Mouse (Mus musculus): Measurements from ENCODE around the gene Plek. TPM values are rescaled to one million over a fixed set of nuclear protein-coding genes. Genes with fewer than 3 reads are reported as not detected.

Gene Plek
- polyA plus RNA-seq, 1 experiment from 2014 or later, result 4.9 TPM

DNA sequence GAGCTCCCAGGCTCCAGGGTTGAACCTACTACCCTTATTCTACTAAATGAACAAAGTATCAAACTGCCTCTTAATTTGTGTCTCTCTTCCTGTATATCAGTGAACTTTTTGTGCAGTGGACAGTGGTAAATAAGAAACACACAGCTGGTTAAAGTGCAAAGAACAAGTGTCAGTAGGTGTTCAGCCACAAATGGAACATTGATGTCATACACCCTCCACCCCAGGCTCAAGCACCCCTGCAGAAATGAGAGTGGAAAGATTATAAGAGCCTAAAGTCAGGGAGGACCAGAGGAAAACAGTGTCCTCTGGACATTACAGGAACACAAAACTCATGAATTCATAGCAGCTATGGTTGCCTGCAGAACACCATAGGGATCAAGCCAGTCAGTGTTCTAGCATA, 55.4 kb downstream of the Plek start:
- Histone ChIP-seq H3K27me3 (no peaks in the 10 kb centered on the region), H3K4me3 (no peak overlapping the region), H3K9me3 (replicated peaks) (no peaks in the 10 kb centered on the region), H3K4me2 (replicated peaks) (no peak overlapping the region), H3K4me1 (no peaks in the 10 kb centered on the region), H3K9ac (no peak overlapping the region), H3K36me3 (no peaks in the 10 kb centered on the region), H3K27ac (no peak overlapping the region)
- no peak for ATAC-seq (ENCODE audit: low FRiP score)

DNA sequence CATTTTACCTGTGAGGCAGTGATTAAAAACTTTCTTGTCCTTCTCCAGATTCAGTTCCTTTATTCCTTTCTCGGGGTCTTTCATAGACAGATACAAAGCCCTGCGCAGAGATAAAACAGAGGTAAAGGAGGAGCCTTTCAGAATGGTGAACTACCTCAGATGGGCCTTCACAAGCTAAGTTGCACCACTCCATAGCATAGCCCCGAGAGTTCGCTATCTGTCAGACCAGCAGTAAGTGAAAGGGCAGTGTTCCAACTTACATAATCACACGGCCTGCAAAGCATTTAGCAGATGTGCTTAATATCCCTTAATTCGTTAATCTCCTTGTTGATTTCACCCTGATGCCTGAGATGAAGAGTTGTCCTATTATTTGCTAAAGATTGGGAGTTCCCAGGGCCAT, 59.3 kb downstream of the Plek start:
- ATAC-seq (ENCODE audit: low FRiP score), result no peak
- Histone ChIP-seq H3K4me2 (replicated peaks) (no peak overlapping the region), H3K9ac (no peak overlapping the region), H3K36me3 (no peaks in the 10 kb centered on the region), H3K4me1 (no peaks in the 10 kb centered on the region), H3K9me3 (replicated peaks) (no peaks in the 10 kb centered on the region), H3K27ac (no peak overlapping the region), H3K27me3 (no peaks in the 10 kb centered on the region), H3K4me3 (no peak overlapping the region)
- 89% methylated on average over 6 of the region's 6 CpGs for WGBS

DNA sequence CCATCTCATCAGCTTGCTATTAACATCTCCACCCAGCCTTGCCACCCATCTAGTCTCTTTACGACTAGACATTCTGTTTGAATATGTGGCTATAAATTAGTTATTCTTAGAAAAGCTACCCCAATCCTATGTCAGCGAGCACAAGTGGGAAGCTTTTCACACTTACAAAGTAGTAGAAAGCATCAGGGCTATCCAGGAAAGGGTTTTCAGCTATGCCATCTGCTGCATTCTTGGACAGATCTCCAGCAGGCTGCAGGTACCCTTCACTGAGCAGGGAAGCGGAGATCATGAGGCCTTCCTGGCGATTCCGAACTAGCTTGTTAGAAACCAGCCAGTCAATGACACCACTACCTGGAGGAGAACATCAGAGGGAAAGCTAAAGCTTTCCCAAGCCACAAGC, 62.3 kb downstream of the Plek start:
- no peaks in the 10 kb centered on the region for H3K27me3 ChIP-seq
- H3K4me2 ChIP-seq (replicated peaks), result no peak overlapping the region
- no peaks in the 10 kb centered on the region for H3K36me3 ChIP-seq
- ATAC-seq (ENCODE audit: low FRiP score), result no peak
- no peak overlapping the region for H3K4me3 ChIP-seq
- no peak overlapping the region for H3K27ac ChIP-seq
- H3K9ac ChIP-seq, result no peak overlapping the region
- 89% methylated on average over 5 of the region's 5 CpGs for WGBS
- H3K4me1 ChIP-seq, result no peaks in the 10 kb centered on the region
- no peaks in the 10 kb centered on the region for H3K9me3 ChIP-seq (replicated peaks)

DNA sequence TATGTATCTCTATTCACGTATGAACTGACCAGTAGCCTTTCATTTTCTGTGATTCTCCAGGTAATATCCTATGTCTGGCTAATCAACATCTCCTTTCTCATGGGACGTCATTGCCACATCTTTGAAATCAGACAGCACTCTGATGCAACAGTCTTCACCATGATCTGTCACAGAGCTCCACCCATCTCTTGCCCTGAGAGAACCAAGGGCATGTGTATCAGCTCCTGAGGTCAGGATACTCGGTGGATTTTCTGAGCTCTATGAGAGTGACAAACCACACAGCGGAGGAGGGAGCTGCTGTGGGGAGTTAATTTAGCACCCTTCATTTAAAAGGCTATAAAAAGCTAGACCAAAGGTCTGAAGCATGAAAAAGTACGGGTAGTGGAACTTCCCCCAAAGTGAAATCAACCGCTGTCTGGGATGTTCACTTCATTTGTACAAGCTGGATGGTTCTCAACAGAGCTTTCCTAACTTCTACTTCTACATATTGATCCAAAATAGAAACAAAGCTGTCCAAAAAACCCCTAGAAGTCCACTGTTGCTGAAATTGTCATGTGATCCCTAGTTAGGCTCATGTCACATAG, 64.3 kb downstream of the Plek start:
- no peak overlapping the region for H3K4me2 ChIP-seq (replicated peaks)

DNA sequence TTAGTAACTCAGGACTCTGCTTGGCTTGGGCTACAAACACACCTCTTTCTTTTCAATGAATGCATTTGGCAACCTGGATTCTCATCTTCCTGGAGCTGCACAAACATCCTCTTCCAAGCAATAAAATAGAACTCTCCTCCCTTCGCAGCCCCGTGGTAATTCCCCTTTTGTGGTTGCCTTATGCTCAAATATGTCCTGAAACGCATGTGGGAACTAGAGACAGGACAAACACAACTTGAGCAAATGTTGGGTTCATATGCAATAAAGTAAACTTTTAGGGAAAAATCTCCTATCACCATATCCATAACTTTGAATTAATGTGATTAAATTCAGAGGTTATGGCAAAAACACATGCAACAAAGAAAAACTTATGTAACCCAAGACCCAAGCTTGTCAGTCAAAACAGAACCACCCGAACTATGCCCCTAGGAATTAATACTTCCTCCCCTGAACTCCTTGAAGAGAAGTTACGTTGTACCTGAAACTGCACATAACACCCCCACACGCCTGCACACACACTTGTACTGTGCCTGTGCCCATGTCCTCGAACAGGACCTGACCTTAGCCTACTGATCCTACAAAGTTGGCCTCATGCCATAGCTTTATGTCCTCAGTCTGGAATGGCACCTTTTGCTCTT, 65.5 kb downstream of the Plek start:
- Histone ChIP-seq H3K9ac (no peak overlapping the region), H3K36me3 (no peaks in the 10 kb centered on the region), H3K4me3 (no peak overlapping the region), H3K9me3 (replicated peaks) (no peaks in the 10 kb centered on the region), H3K27me3 (no peaks in the 10 kb centered on the region), H3K4me2 (replicated peaks) (no peak overlapping the region), H3K27ac (no peak overlapping the region), H3K4me1 (no peaks in the 10 kb centered on the region)
- 89% methylated on average over 7 of the region's 7 CpGs for WGBS
- ATAC-seq (ENCODE audit: low FRiP score), result no peak

More for the DNA sequence above, 64.3 kb downstream of the Plek start:
- Histone ChIP-seq H3K9ac (no peak overlapping the region), H3K36me3 (no peaks in the 10 kb centered on the region), H3K27me3 (no peaks in the 10 kb centered on the region), H3K27ac (no peak overlapping the region), H3K9me3 (replicated peaks) (no peaks in the 10 kb centered on the region), H3K4me1 (no peaks in the 10 kb centered on the region), H3K4me3 (no peak overlapping the region)
- no peak for ATAC-seq (ENCODE audit: low FRiP score)
- WGBS, result 87% methylated on average over 6 of the region's 6 CpGs

DNA sequence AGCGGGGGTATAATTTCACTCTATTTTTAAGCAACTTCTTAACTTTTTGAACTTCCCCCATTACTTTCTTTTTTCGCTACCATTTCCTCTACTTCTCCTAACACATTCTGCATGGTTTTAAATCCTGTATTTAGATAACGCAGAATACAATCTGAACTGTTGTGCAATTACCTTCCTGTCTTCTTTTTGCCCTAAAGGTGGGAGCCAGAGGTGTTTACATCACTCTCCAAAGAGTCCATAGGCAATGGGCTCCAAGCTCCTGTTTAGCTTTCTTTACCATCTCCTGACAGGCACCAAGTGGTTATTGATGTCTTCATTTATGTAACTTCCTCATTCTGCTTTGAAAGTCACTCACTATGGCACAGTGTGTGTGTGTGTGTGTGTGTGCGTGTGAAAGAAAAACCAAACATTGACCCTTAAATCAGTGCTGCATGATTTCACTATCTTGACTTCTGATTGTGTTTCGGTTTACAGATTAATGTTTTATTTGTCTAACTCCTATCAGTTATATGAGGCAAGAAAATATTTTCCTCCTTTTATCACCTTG, 73.9 kb downstream of the Plek start:
- H3K36me3 ChIP-seq, result no peaks in the 10 kb centered on the region
- H3K27me3 ChIP-seq, result no peaks in the 10 kb centered on the region
- no peak overlapping the region for H3K4me3 ChIP-seq
- WGBS, result 89% methylated on average over 5 of the region's 5 CpGs
- no peak for ATAC-seq (ENCODE audit: low FRiP score)
- H3K9me3 ChIP-seq (replicated peaks), result no peaks in the 10 kb centered on the region
- H3K9ac ChIP-seq, result no peak overlapping the region
- H3K4me2 ChIP-seq (replicated peaks), result no peak overlapping the region
- no peaks in the 10 kb centered on the region for H3K4me1 ChIP-seq
- H3K27ac ChIP-seq, result no peak overlapping the region

DNA sequence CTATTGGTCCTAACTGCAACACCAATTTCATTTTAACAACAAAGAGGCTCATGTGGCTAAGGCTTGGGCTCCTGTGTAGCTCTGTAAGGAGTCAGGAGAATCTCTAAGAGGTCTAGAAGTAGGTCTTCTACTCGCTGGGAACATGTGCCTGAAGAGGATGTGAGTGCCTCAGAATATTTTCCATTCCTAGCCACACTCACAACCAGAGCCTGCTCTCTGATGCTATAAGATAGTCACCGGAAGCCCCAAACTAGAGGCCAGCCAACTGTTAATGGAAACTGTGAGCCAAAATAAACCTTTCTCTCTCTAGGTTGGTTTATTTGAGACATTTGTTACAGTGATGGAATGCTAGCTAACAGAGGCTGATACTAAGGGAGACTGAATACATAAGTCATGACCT, 74.6 kb downstream of the Plek start:
- no peak for ATAC-seq (ENCODE audit: low FRiP score)
- Histone ChIP-seq H3K4me3 (no peak overlapping the region), H3K36me3 (no peaks in the 10 kb centered on the region), H3K27ac (no peak overlapping the region), H3K4me1 (no peaks in the 10 kb centered on the region), H3K27me3 (no peaks in the 10 kb centered on the region), H3K4me2 (replicated peaks) (no peak overlapping the region), H3K9ac (no peak overlapping the region), H3K9me3 (replicated peaks) (no peaks in the 10 kb centered on the region)
- 81% methylated on average over 2 of the region's 2 CpGs for WGBS

DNA sequence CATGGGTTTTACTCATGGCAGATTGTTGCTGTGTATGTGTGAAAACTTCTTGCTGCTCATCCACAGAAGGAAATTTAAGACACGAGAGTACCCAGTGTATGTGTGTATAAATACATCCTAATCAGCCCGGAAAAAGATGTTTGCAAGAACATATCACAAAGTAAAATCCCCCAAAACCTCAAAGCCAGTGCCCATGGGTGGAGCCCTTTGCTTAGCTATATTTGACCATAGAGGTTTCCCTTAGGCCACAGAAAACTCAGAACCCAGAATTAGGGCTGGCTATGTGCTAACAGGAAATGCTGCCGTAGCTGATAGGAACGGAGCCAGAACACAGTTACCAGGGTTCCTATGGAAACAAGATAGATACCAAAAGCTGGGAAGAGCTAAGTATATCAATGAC, 75.2 kb downstream of the Plek start:
- no peaks in the 10 kb centered on the region for H3K36me3 ChIP-seq
- no peak overlapping the region for H3K4me2 ChIP-seq (replicated peaks)
- no peaks in the 10 kb centered on the region for H3K9me3 ChIP-seq (replicated peaks)
- no peak overlapping the region for H3K27ac ChIP-seq
- WGBS, result 90% methylated on average over 4 of the region's 4 CpGs
- no peak for ATAC-seq (ENCODE audit: low FRiP score)
- H3K4me1 ChIP-seq, result no peaks in the 10 kb centered on the region
- H3K27me3 ChIP-seq, result no peaks in the 10 kb centered on the region
- no peak overlapping the region for H3K9ac ChIP-seq
- H3K4me3 ChIP-seq, result no peak overlapping the region

DNA sequence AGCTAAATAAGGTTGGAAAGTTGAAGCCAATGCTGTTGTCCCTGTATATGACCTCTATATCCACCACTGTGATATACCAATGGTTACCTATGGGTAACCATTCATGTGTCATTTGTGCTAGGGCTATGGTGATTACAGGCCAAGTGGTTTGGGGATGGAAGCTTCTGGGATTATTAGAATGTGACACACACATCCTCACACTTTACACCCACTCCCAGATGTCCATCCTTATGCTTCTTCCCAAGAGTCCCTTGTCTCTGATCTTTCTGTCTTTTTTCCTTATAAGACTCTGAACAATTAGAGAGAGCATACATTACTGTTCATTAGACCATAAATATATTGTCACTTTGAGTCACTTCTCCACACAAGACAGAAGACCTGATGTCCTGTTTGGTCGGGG, 79.1 kb downstream of the Plek start:
- H3K4me1 ChIP-seq, result no peaks in the 10 kb centered on the region
- WGBS, result 81% methylated on average over 1 of the region's 1 CpGs
- ATAC-seq (ENCODE audit: low FRiP score), result no peak
- H3K4me3 ChIP-seq, result no peak overlapping the region
- H3K4me2 ChIP-seq (replicated peaks), result no peak overlapping the region
- H3K9ac ChIP-seq, result no peak overlapping the region
- no peak overlapping the region for H3K27ac ChIP-seq
- no peaks in the 10 kb centered on the region for H3K27me3 ChIP-seq
- no peaks in the 10 kb centered on the region for H3K36me3 ChIP-seq
- no peaks in the 10 kb centered on the region for H3K9me3 ChIP-seq (replicated peaks)

DNA sequence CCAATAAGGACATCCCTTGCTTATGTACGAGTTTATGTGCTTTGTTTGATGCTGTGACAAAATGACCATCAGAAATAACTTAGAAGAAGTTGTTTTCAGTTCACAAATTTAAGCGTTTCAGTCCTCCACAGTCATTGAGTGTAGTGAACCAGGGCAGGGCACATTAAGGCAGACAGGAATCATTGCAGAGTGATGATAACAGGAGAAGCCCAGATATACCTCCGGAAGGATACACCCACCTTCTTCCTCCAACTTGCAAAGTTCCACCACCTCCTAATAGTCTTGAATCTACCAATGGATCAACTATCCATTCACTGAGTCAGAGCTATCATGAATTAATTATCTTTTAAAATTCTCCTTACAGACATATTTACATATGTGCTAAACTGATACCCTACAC, 80.2 kb downstream of the Plek start:
- 88% methylated on average over 3 of the region's 3 CpGs for WGBS

DNA sequence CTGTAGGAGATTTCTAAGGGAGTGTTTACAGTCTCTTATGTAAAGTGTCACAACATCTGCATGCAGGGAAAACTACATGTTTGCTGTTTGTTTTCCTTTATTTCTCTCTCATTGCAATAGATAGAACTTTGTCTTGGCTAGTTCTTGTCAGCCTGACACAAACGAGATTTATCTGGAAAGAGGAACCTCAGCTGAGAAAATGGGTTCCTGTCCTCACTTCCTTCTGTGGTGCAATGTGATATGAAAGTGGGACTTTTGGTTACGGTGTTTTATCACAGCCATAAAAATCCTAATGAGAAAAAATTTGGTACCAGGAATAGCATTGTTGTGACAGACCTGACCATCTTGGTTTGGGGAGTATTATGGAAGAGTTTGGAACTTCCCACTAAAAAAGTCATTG, 82.5 kb downstream of the Plek start:
- H3K27ac ChIP-seq, result no peak overlapping the region
- no peak overlapping the region for H3K4me3 ChIP-seq
- H3K36me3 ChIP-seq, result no peaks in the 10 kb centered on the region
- H3K27me3 ChIP-seq, result no peaks in the 10 kb centered on the region
- no peak overlapping the region for H3K4me2 ChIP-seq (replicated peaks)
- WGBS, result 80% methylated on average over 2 of the region's 2 CpGs
- H3K9me3 ChIP-seq (replicated peaks), result no peaks in the 10 kb centered on the region
- H3K4me1 ChIP-seq, result no peaks in the 10 kb centered on the region
- no peak for ATAC-seq (ENCODE audit: low FRiP score)
- no peak overlapping the region for H3K9ac ChIP-seq

More for the DNA sequence above, 80.2 kb downstream of the Plek start:
- ATAC-seq (ENCODE audit: low FRiP score), result no peak
- Histone ChIP-seq H3K4me2 (replicated peaks) (no peak overlapping the region), H3K4me1 (no peaks in the 10 kb centered on the region), H3K27me3 (no peaks in the 10 kb centered on the region), H3K36me3 (no peaks in the 10 kb centered on the region), H3K4me3 (no peak overlapping the region), H3K9ac (no peak overlapping the region), H3K9me3 (replicated peaks) (no peaks in the 10 kb centered on the region), H3K27ac (no peak overlapping the region)

DNA sequence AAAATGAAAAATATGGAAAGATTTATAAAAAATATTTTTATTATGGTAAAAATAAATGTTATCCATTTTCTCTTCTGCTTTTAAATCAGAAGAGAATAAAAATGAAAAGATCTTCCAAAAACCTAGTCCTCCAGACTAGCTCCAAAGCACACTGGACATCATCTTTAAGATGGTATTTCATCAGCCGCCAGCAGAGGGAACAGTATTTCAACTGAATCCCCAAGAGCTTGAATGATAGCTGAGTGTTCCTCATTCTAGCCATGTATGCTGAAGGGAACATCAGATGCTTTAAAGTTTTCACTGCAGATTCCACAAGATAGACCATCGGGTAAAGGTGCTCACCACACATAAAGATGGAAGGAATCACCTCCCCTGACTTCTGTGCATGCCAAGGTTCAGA, 84.4 kb downstream of the Plek start:
- no peaks in the 10 kb centered on the region for H3K36me3 ChIP-seq
- no peak overlapping the region for H3K4me3 ChIP-seq
- H3K9me3 ChIP-seq (replicated peaks), result no peaks in the 10 kb centered on the region
- H3K4me2 ChIP-seq (replicated peaks), result no peak overlapping the region
- H3K27ac ChIP-seq, result no peak overlapping the region
- no peaks in the 10 kb centered on the region for H3K4me1 ChIP-seq
- 41% methylated on average over 2 of the region's 2 CpGs for WGBS
- no peak for ATAC-seq (ENCODE audit: low FRiP score)
- H3K27me3 ChIP-seq, result no peaks in the 10 kb centered on the region
- no peak overlapping the region for H3K9ac ChIP-seq

DNA sequence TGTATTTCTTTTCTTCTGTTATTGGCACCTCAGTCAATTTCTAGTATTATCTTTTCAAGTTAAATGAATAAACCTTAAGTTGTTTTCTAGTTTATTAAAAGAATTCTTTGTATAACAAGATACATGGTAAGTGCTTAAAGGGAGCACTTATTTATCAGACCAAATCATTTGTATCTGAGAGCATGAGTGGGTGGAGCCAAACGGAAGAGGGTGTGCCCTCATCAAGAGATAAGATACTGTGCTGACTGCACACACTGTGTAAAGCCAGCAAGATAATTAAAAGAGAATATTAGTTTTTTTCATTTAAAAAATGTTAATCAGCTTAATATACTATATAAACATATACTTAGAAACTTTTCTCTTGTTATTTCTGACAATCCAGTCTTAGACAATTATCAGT, 93.7 kb downstream of the Plek start:
- H3K27me3 ChIP-seq, result no peaks in the 10 kb centered on the region
- H3K9ac ChIP-seq, result no peak overlapping the region
- H3K9me3 ChIP-seq (replicated peaks), result no peaks in the 10 kb centered on the region
- H3K27ac ChIP-seq, result no peak overlapping the region
- no peak for ATAC-seq (ENCODE audit: low FRiP score)
- H3K4me2 ChIP-seq (replicated peaks), result no peak overlapping the region
- no peak overlapping the region for H3K4me3 ChIP-seq
- WGBS, result 91% methylated on average over 1 of the region's 1 CpGs
- 0 out of 2 replicates have a peak, but pooled peaks cover 4% of the 10 kb centered on the region for H3K36me3 ChIP-seq
- H3K4me1 ChIP-seq, result no peaks in the 10 kb centered on the region

Measured in hindbrain, embryonic 12.5 days (tissue).